11 mouse cellular contexts compared by ENCODE assay signal in genomic region chr6:55680974-55681373, GRCm38 (mm10). TPM values are rescaled to one million over a fixed set of nuclear protein-coding genes. Genes with fewer than 3 reads are reported as not detected.
DNase-seq lines count a peak whose midpoint lies in the region; ATAC-seq lines count a peak whose summit lies in the region.
"Had no signal": no experiment of that assay in that cellular context is flagged by ENCODE, and none has a peak within 500 bp of the region (broad histone marks: within the 10 kb centered on the region; RNA-seq: fewer than 3 reads in every experiment).

Gene Neurod6 (minus strand): TSS chr6:55681263.

- WGBS in hindbrain, embryonic 13.5 days: 50% methylated on average over 4 of the region's 4 CpGs
- WGBS in hindbrain, embryonic 10.5 days: 78% methylated on average over 4 of the region's 4 CpGs
- WGBS in hindbrain, embryonic 15.5 days: 43% methylated on average over 4 of the region's 4 CpGs
- WGBS in heart, embryonic 12.5 days: 70% methylated on average over 4 of the region's 4 CpGs

- DNase-seq in hindbrain, embryonic 10.5 days (ENCODE audit: low spot score): no peak
- DNase-seq in left cerebral cortex, postnatal 14 days (ENCODE audit: low spot score in 2 of 2): peak; percentile 73 to 82
- peak; percentile 75 for DNase-seq in telencephalon, adult 2 months (ENCODE audit: low read depth, low spot score)
- no peak for DNase-seq in thymus, postnatal 10 days (ENCODE audit: low spot score in 2 of 2)
- no peak for DNase-seq in kidney, adult 8-10 months

- peak; percentile 82 for ATAC-seq in hindbrain, embryonic 13.5 days (ENCODE audit: low FRiP score)
- ATAC-seq in hindbrain, embryonic 15.5 days (ENCODE audit: low FRiP score, low read depth): peak; percentile 93
- ATAC-seq in heart, embryonic 12.5 days (ENCODE audit: insufficient number of reproducible peaks, low FRiP score): no peak

- peak within 1 kb of the TSS; percentile 88 for H3K27ac ChIP-seq in hindbrain, embryonic 13.5 days
- H3K27ac ChIP-seq in hindbrain, embryonic 10.5 days: no peak within 1 kb of the TSS
- peak within 1 kb of the TSS; percentile 81 for H3K27ac ChIP-seq in hindbrain, embryonic 15.5 days (replicated peaks)
- no peak within 1 kb of the TSS for H3K27ac ChIP-seq in heart, embryonic 12.5 days (ENCODE audit: poor library complexity, severe bottlenecking)

- H3K36me3 ChIP-seq in hindbrain, embryonic 13.5 days: no peaks in the 10 kb centered on the region
- H3K36me3 ChIP-seq in hindbrain, embryonic 10.5 days: no peaks in the 10 kb centered on the region
- H3K36me3 ChIP-seq in hindbrain, embryonic 15.5 days: no peaks in the 10 kb centered on the region
- H3K36me3 ChIP-seq in heart, embryonic 12.5 days: no peaks in the 10 kb centered on the region

- intact Hi-C loops in left cerebral cortex, postnatal 14 days (cut with DNase I): loop anchor here (5.0 kb wide), 1 partner anchor 126 kb away; no protein-coding TSS in a partner anchor

- no peaks in the 10 kb centered on the region for H3K9me3 ChIP-seq in hindbrain, embryonic 13.5 days
- H3K9me3 ChIP-seq in hindbrain, embryonic 10.5 days: no peaks in the 10 kb centered on the region
- no peaks in the 10 kb centered on the region for H3K9me3 ChIP-seq in hindbrain, embryonic 15.5 days
- H3K9me3 ChIP-seq in heart, embryonic 12.5 days (replicated peaks): no peaks in the 10 kb centered on the region

- H3K4me3 ChIP-seq in hindbrain, embryonic 13.5 days: peak within 1 kb of the TSS; percentile 34
- no peak within 1 kb of the TSS for H3K4me3 ChIP-seq in hindbrain, embryonic 10.5 days
- H3K4me3 ChIP-seq in hindbrain, embryonic 15.5 days: peak within 1 kb of the TSS; percentile 31
- H3K4me3 ChIP-seq in heart, embryonic 12.5 days: no peak within 1 kb of the TSS

- peak within 1 kb of the TSS; percentile 53 for H3K9ac ChIP-seq in hindbrain, embryonic 13.5 days
- no peak within 1 kb of the TSS for H3K9ac ChIP-seq in hindbrain, embryonic 15.5 days
- H3K9ac ChIP-seq in heart, embryonic 12.5 days: no peak within 1 kb of the TSS

- H3K4me2 ChIP-seq in hindbrain, embryonic 13.5 days: peak within 1 kb of the TSS; percentile 39
- H3K4me2 ChIP-seq in hindbrain, embryonic 15.5 days: peak within 1 kb of the TSS; percentile 32
- H3K4me2 ChIP-seq in heart, embryonic 12.5 days: no peak within 1 kb of the TSS

- peaks cover 11% of the 10 kb centered on the region; the same call in 1 of the 2 replicates for H3K27me3 ChIP-seq in hindbrain, embryonic 13.5 days
- peaks cover 32% of the 10 kb centered on the region for H3K27me3 ChIP-seq in hindbrain, embryonic 10.5 days (ENCODE audit: insufficient read depth, poor library complexity, severe bottlenecking)
- H3K27me3 ChIP-seq in hindbrain, embryonic 15.5 days: no peaks in the 10 kb centered on the region
- peaks cover 29% of the 10 kb centered on the region for H3K27me3 ChIP-seq in heart, embryonic 12.5 days (replicated peaks)

- H3K4me1 ChIP-seq in hindbrain, embryonic 13.5 days (replicated peaks): peaks cover 33% of the 10 kb centered on the region
- H3K4me1 ChIP-seq in hindbrain, embryonic 10.5 days (replicated peaks): peaks cover 15% of the 10 kb centered on the region
- H3K4me1 ChIP-seq in hindbrain, embryonic 15.5 days (replicated peaks): peaks cover 31% of the 10 kb centered on the region
- peaks cover 7% of the 10 kb centered on the region; the same call in 1 of the 2 replicates for H3K4me1 ChIP-seq in heart, embryonic 12.5 days (replicated peaks)

RNA-seq across cellular contexts. Expression of gene Neurod6, which starts in this region (rescaled TPM):
- polyA plus RNA-seq in hindbrain, embryonic 13.5 days (2015; fragmentation: Nextera tagmentation; extraction: Ambion mirVana): 62.6 and 80.1 TPM in 2 replicates
- 0.07 TPM in 1 of 2 replicates, not detected in the other for polyA plus RNA-seq in hindbrain, embryonic 10.5 days (2016; fragmentation: Nextera tagmentation; extraction: Ambion mirVana)
- polyA plus RNA-seq in hindbrain, embryonic 15.5 days (2015; fragmentation: Nextera tagmentation; extraction: Ambion mirVana): 29.6 and 43.9 TPM in 2 replicates
- 10 to 100 TPM; 60.1 to 78.8 TPM for total RNA-seq in left cerebral cortex, postnatal 14 days (2021)
- 0.10 TPM in 1 of 2 replicates, not detected in the other for polyA plus RNA-seq in heart, embryonic 12.5 days (2016; fragmentation: Nextera tagmentation; extraction: Ambion mirVana)
- total RNA-seq: heart, adult 8-10 months; megakaryocyte, adult 5-6 weeks had no signal
- polyA plus RNA-seq: limb, embryonic 11.5 days had no signal

Comparison
In these comparisons a context has a peak if more than half of its experiments do, and no peak if none do; other contexts are left out.
1. RNA of gene Neurod6 (polyA plus RNA-seq): 62.6 to 80.1 TPM in hindbrain, embryonic 13.5 days and 29.6 to 43.9 TPM in hindbrain, embryonic 15.5 days; 0.10 TPM in heart, embryonic 12.5 days and 0.07 TPM in hindbrain, embryonic 10.5 days; every median in the first group is over 10 times any median in the second.
2. H3K27ac ChIP-seq: peak in hindbrain, embryonic 13.5 days (single experiment) and hindbrain, embryonic 15.5 days (single experiment); none in hindbrain, embryonic 10.5 days (single experiment) and heart, embryonic 12.5 days (single experiment).
3. H3K4me3 ChIP-seq: peak in hindbrain, embryonic 13.5 days (single experiment) and hindbrain, embryonic 15.5 days (single experiment); none in hindbrain, embryonic 10.5 days (single experiment) and heart, embryonic 12.5 days (single experiment).
4. DNase-seq: peak in left cerebral cortex, postnatal 14 days (2 of 2) and telencephalon, adult 2 months (single experiment); none in hindbrain, embryonic 10.5 days (single experiment), thymus, postnatal 10 days (0 of 2) and kidney, adult 8-10 months (0 of 2).